Mouse (Mus musculus) lung, adult 2 months (tissue): ENCODE results near the gene Plg.

Source experiments
- CTCF ChIP-seq: fragments of 200-500 bp; IDR thresholded peaks from 2 replicates; pipeline ENCODE4 v1.5.1; 2011; ENCODE audit warnings: mild to moderate bottlenecking, low read length, control low read depth; ENCODE audit not compliant: insufficient read depth
- POLR2A ChIP-seq: fragments of 200-500 bp; IDR thresholded peaks from 2 replicates; pipeline ENCODE4 v1.6.1; 2011; ENCODE audit warnings: low read depth, mild to moderate bottlenecking, control low read depth, low read length, borderline replicate concordance; ENCODE audit errors: extremely low read depth

DNA sequence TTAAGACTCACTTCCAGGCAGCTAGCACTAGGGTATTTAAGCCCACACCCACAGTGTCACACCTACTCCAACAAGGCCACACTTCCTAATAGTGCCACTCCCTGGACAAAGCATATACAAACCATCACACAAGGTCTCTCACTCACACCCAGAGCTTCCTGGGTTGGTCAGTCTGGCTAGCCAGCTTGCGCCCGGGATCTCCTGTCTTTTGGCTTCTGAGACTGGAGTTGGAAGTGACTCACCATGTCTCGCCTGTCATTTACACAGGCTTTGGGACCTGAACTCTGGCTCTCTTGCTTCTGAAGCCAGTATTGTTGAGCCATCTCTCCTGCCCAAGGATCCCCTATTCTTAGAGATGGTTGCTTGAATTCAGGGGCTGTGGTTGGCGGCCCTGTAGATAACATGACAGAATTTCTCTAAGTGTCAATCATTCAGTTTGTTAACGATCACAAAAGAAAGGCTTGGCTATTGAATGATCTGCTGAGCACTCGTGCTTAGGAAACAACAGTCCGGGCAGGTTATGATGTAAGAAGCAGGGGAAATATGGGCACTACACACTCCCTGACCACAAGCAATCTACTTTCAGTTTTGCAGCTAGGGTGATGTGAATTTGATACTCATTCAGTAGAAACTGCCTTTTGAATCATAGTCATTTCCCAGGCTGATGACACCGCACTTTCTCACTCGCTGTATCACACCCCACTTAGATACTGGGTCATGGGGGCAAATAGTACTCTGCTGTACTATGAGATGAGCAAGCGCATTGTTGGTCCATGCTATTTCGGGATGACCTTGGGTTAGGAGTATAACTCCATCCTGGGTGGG, 14.6 kb upstream of the Plg start:
- TF ChIP-seq CTCF (no peak), POLR2A (no peak)
